Mouse (Mus musculus) kidney, adult 2 months (tissue): ENCODE data around the gene Thoc3.

Experiments used
- CTCF ChIP-seq: fragments of 200-500 bp; conservative IDR thresholded peaks from 2 replicates; pipeline ENCODE4 v1.5.1; 2011; ENCODE audit warnings: low read depth, mild to moderate bottlenecking, control low read depth, low read length, moderate library complexity, mixed read lengths; ENCODE audit not compliant: insufficient read depth, insufficient read length
- POLR2A ChIP-seq: fragments of 200-500 bp; IDR thresholded peaks from one replicate; pipeline ENCODE4 v1.6.1; 2011; ENCODE audit warnings: low read depth, low read length, control low read depth

DNA sequence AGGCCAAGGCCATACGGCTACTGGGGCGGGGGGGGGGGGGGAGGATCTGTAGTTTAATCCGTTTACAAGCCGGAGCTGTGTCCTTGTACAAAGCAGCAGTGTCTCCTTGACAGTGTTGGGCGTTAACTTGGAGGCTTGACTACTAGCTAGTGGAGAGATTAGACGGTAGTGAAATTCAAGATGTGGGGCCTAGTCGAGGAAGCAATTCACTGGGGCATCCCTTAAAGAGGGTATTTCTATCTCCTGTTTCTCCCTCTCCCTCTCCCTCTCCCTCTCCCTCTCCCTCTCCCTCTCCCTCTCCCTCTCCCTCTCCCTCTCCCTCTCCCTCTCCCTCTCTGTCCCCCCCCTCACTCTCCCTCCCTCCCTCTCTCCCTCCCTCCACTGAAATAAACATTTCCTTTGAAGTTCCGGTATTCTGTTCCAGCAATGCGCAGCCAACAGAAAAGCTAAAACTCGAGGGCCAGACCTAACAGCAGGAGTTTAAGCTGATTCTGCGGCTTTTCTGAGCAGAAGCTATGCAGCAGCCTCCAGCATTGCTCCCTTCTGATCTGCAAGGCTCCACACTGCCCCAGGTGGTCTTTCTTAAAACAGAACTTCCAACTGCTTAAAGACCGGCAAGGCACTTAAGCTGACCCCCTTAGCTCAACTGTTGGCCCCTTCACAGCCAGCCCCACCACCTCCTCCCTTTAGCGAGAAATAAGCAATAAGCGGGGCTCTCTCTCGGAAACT, 21.0 kb downstream of the Thoc3 start:
- no peak; the same call in 1 of the 2 replicates for TF ChIP-seq CTCF
- TF ChIP-seq POLR2A, result no peak
